Mouse (Mus musculus): ENCODE measurements at regions not wholly inside any gene's neighbourhood (a gene's known extent, or its start where the extent isn't known, plus 50 kb on each side); places are given as distances from the start of the nearest gene placed in this dataset.

DNA sequence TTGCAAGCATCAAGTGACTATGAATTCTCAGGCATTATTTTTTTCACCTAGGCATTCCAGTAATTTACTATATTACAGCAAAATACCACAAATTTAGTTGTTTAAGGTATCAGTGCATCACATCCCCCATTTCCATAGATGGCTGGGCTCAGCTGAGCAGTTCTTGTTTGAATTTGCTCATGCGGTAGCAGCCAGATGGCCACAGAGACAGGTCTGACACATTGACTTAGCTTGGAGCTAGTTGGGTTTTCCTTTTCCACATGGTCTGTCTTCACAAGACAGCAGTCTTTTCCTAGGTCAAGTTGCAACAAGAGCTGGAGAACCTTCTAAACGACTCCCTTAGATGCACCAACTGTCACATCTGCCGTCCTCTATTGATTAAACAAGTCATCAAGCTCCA, 232.9 kb upstream of the Clnk start:
- 70% methylated on average over 3 of the region's 3 CpGs for WGBS
- DNase-seq (ENCODE audit: low spot score) (no peak), ATAC-seq (ENCODE audit: insufficient read depth, low read depth) (no peak)
- Histone ChIP-seq H3K9me3 (replicated peaks; ENCODE audit: control insufficient read depth, low read length) (no peaks in the 10 kb centered on the region), H3K9ac (replicated peaks; ENCODE audit: low read depth, low read length) (no peak overlapping the region), H3K27me3 (ENCODE audit: control insufficient read depth, insufficient read depth, low read length) (no peaks in the 10 kb centered on the region), H3K4me2 (ENCODE audit: low read depth, low read length) (no peak overlapping the region), H3K4me1 (ENCODE audit: control insufficient read depth, insufficient read depth) (no peaks in the 10 kb centered on the region), H3K27ac (ENCODE audit: low read depth) (no peak overlapping the region), H3K36me3 (replicated peaks; ENCODE audit: control insufficient read depth, insufficient read depth, low read length) (no peaks in the 10 kb centered on the region), H3K4me3 (ENCODE audit: low read depth, low read length) (no peak overlapping the region)
- TF ChIP-seq CTCF (IDR thresholded peaks at IDR 0.05; ENCODE audit: low read depth) (no peak), EP300 (IDR thresholded peaks at IDR 0.05; ENCODE audit: low read depth) (no peak)

GRCm38 (mm10) chr5:39099113-39099512, 222.5 kb upstream of the Clnk start:
- no peaks in the 10 kb centered on the region for H3K4me1 ChIP-seq (ENCODE audit: control insufficient read depth, insufficient read depth)
- no peak overlapping the region for H3K9ac ChIP-seq (replicated peaks; ENCODE audit: low read depth, low read length)
- H3K36me3 ChIP-seq (replicated peaks; ENCODE audit: control insufficient read depth, insufficient read depth, low read length): no peaks in the 10 kb centered on the region
- no peaks in the 10 kb centered on the region for H3K27me3 ChIP-seq (ENCODE audit: control insufficient read depth, insufficient read depth, low read length)
- H3K4me3 ChIP-seq (ENCODE audit: low read depth, low read length): no peak overlapping the region
- WGBS: 29% methylated on average over 5 of the region's 5 CpGs
- H3K9me3 ChIP-seq (replicated peaks; ENCODE audit: control insufficient read depth, low read length): no peaks in the 10 kb centered on the region
- H3K27ac ChIP-seq (ENCODE audit: low read depth): no peak overlapping the region
- ATAC-seq (ENCODE audit: insufficient read depth, low read depth) (no peak), DNase-seq (ENCODE audit: low spot score) (no peak)
- no peak overlapping the region for H3K4me2 ChIP-seq (ENCODE audit: low read depth, low read length)
- TF ChIP-seq CTCF (IDR thresholded peaks at IDR 0.05; ENCODE audit: low read depth) (no peak), EP300 (IDR thresholded peaks at IDR 0.05; ENCODE audit: low read depth) (no peak)

- H3K27ac ChIP-seq (ENCODE audit: low read depth): no peak overlapping the region
- no peaks in the 10 kb centered on the region for H3K27me3 ChIP-seq (ENCODE audit: control insufficient read depth, insufficient read depth, low read length)
- no peak for ATAC-seq (ENCODE audit: insufficient read depth, low read depth)
- WGBS: 52% methylated on average over 3 of the region's 3 CpGs
- no peaks in the 10 kb centered on the region for H3K4me1 ChIP-seq (ENCODE audit: control insufficient read depth, insufficient read depth)
- no peaks in the 10 kb centered on the region for H3K9me3 ChIP-seq (replicated peaks; ENCODE audit: control insufficient read depth, low read length)
- H3K4me3 ChIP-seq (ENCODE audit: low read depth, low read length): no peak overlapping the region
- H3K4me2 ChIP-seq (ENCODE audit: low read depth, low read length): no peak overlapping the region
- no peak overlapping the region for H3K9ac ChIP-seq (replicated peaks; ENCODE audit: low read depth, low read length)
- no peak for DNase-seq (ENCODE audit: low spot score)
- TF ChIP-seq CTCF (IDR thresholded peaks at IDR 0.05; ENCODE audit: low read depth) (no peak), EP300 (IDR thresholded peaks at IDR 0.05; ENCODE audit: low read depth) (no peak)
- no peaks in the 10 kb centered on the region for H3K36me3 ChIP-seq (replicated peaks; ENCODE audit: control insufficient read depth, insufficient read depth, low read length)
Observed at GRCm38 (mm10) chr5:39094875-39095274, 218.3 kb upstream of the Clnk start.

- Histone ChIP-seq H3K9me3 (replicated peaks; ENCODE audit: control insufficient read depth, low read length) (no peaks in the 10 kb centered on the region), H3K36me3 (replicated peaks; ENCODE audit: control insufficient read depth, insufficient read depth, low read length) (no peaks in the 10 kb centered on the region), H3K9ac (replicated peaks; ENCODE audit: low read depth, low read length) (no peak overlapping the region), H3K4me2 (ENCODE audit: low read depth, low read length) (no peak overlapping the region), H3K4me1 (ENCODE audit: control insufficient read depth, insufficient read depth) (no peaks in the 10 kb centered on the region), H3K27me3 (ENCODE audit: control insufficient read depth, insufficient read depth, low read length) (no peaks in the 10 kb centered on the region), H3K4me3 (ENCODE audit: low read depth, low read length) (no peak overlapping the region), H3K27ac (ENCODE audit: low read depth) (no peak overlapping the region)
- no peak for ATAC-seq (ENCODE audit: insufficient read depth, low read depth)
- TF ChIP-seq CTCF (IDR thresholded peaks at IDR 0.05; ENCODE audit: low read depth): no peak
- TF ChIP-seq EP300 (IDR thresholded peaks at IDR 0.05; ENCODE audit: low read depth): no peak
- WGBS: 51% methylated on average over 11 of the region's 11 CpGs
- no peak for DNase-seq (ENCODE audit: low spot score)
Observed at GRCm38 (mm10) chr5:39076555-39077178, 200.1 kb upstream of the Clnk start.

DNA sequence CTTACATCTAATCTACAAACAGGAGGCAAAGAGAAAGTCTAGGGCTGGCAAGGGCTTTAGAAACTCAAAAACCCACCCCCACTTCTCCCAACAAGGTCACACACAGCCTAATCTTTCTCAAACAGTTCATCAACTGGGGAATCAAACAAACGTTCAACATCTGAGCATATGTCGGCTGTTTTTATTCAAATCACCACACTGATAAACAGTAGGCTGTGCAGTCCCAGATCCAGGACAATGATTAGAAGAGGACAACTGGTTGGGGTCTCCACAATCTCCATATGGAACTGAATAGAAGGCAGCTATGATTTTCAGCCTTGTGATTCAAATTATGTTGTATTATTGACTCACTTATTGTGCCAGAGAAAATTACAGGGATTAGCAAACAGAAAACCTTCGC, 193.1 kb upstream of the Clnk start:
- Histone ChIP-seq H3K4me2 (ENCODE audit: low read depth, low read length) (no peak overlapping the region), H3K4me3 (ENCODE audit: low read depth, low read length) (no peak overlapping the region), H3K27me3 (ENCODE audit: control insufficient read depth, insufficient read depth, low read length) (no peaks in the 10 kb centered on the region), H3K9me3 (replicated peaks; ENCODE audit: control insufficient read depth, low read length) (no peaks in the 10 kb centered on the region), H3K9ac (replicated peaks; ENCODE audit: low read depth, low read length) (no peak overlapping the region), H3K27ac (ENCODE audit: low read depth) (no peak overlapping the region), H3K4me1 (ENCODE audit: control insufficient read depth, insufficient read depth) (no peaks in the 10 kb centered on the region), H3K36me3 (replicated peaks; ENCODE audit: control insufficient read depth, insufficient read depth, low read length) (no peaks in the 10 kb centered on the region)
- 64% methylated on average over 3 of the region's 3 CpGs for WGBS
- ATAC-seq (ENCODE audit: insufficient read depth, low read depth) (no peak), DNase-seq (ENCODE audit: low spot score) (no peak)
- TF ChIP-seq EP300 (IDR thresholded peaks at IDR 0.05; ENCODE audit: low read depth) (no peak), CTCF (IDR thresholded peaks at IDR 0.05; ENCODE audit: low read depth) (no peak)

GRCm38 (mm10) chr5:39063061-39063460, 186.4 kb upstream of the Clnk start:
- Histone ChIP-seq H3K9me3 (replicated peaks; ENCODE audit: control insufficient read depth, low read length) (no peaks in the 10 kb centered on the region), H3K9ac (replicated peaks; ENCODE audit: low read depth, low read length) (no peak overlapping the region), H3K4me2 (ENCODE audit: low read depth, low read length) (no peak overlapping the region), H3K4me1 (ENCODE audit: control insufficient read depth, insufficient read depth) (no peaks in the 10 kb centered on the region), H3K36me3 (replicated peaks; ENCODE audit: control insufficient read depth, insufficient read depth, low read length) (no peaks in the 10 kb centered on the region), H3K4me3 (ENCODE audit: low read depth, low read length) (no peak overlapping the region), H3K27me3 (ENCODE audit: control insufficient read depth, insufficient read depth, low read length) (no peaks in the 10 kb centered on the region), H3K27ac (ENCODE audit: low read depth) (no peak overlapping the region)
- no peak for TF ChIP-seq CTCF (IDR thresholded peaks at IDR 0.05; ENCODE audit: low read depth)
- TF ChIP-seq EP300 (IDR thresholded peaks at IDR 0.05; ENCODE audit: low read depth): no peak
- DNase-seq (ENCODE audit: low spot score) (no peak), ATAC-seq (ENCODE audit: insufficient read depth, low read depth) (no peak)
- WGBS: 59% methylated on average over 3 of the region's 3 CpGs
